Mouse (Mus musculus) MEL (cell line): ENCODE results near the gene Pitpnc1. TPM values are rescaled to one million over a fixed set of nuclear protein-coding genes. Genes with fewer than 3 reads are reported as not detected.

Source experiments
- DNase-seq: peaks from one replicate; pipeline ENCODE4 v3.0.0; 2011; ENCODE audit warnings: low read depth, low spot score
- H3K27ac ChIP-seq: 2 replicates; pipeline ENCODE4 v1.5.1; 2012; ENCODE audit warnings: low read depth, mild to moderate bottlenecking, control low read depth, low read length, moderate library complexity; ENCODE audit not compliant: control insufficient read depth
- H3K27me3 ChIP-seq, 2 experiments: fragments of 150-350 bp in 1 of 2; sonication (generic) in 1 of 2; 2 replicates each; pipeline ENCODE4 v1.6.1; 2012; ENCODE audit warnings: low read length in 2 of 2, mild to moderate bottlenecking in 2 of 2, improper control_type of control experiment in 1 of 2, moderate library complexity in 1 of 2; ENCODE audit not compliant: insufficient read depth in 2 of 2, control insufficient read depth in 1 of 2
- H3K36me3 ChIP-seq, 2 experiments: 2 replicates each; pipeline ENCODE4 v1.6.1; 2012 to 2014; ENCODE audit warnings: low read length in 2 of 2, improper control_type of control experiment in 1 of 2, inconsistent platforms in 1 of 2, mild to moderate bottlenecking in 1 of 2; ENCODE audit not compliant: insufficient read depth in 2 of 2, control insufficient read depth in 1 of 2
- H3K4me1 ChIP-seq, 2 experiments: fragments of 150-350 bp in 1 of 2; sonication (generic) in 1 of 2; 2 replicates each; pipeline ENCODE4 v1.6.1; 2012; ENCODE audit warnings: low read length in 2 of 2, improper control_type of control experiment in 1 of 2, mild to moderate bottlenecking in 1 of 2; ENCODE audit not compliant: insufficient read depth in 2 of 2, control insufficient read depth in 1 of 2
- H3K4me3 ChIP-seq, 2 experiments: fragments of 150-350 bp in 1 of 2; sonication (generic) in 1 of 2; 2 replicates each; pipeline ENCODE4 v1.5.1; 2012; ENCODE audit warnings: low read depth in 2 of 2, low read length in 2 of 2, mild to moderate bottlenecking in 2 of 2, moderate library complexity in 2 of 2, control low read depth in 1 of 2, improper control_type of control experiment in 1 of 2; ENCODE audit not compliant: control insufficient read depth in 1 of 2, insufficient read depth in 1 of 2
- H3K79me2 ChIP-seq: 2 replicates; pipeline ENCODE4 v1.6.1; 2012; ENCODE audit warnings: mild to moderate bottlenecking, low read length, moderate library complexity; ENCODE audit not compliant: control insufficient read depth, poor library complexity, insufficient read depth
- H3K9ac ChIP-seq: 2 replicates; pipeline ENCODE4 v1.6.1; 2012; ENCODE audit warnings: low read depth, mild to moderate bottlenecking, control low read depth, low read length, moderate library complexity; ENCODE audit not compliant: control insufficient read depth, poor library complexity, severe bottlenecking
- H3K9me3 ChIP-seq: fragments of 150-350 bp; sonication (generic); replicated peaks from 2 replicates; pipeline ENCODE4 v1.6.1; 2012; ENCODE audit warnings: mild to moderate bottlenecking, low read length, improper control_type of control experiment, moderate library complexity; ENCODE audit not compliant: insufficient read depth
- CHD1 ChIP-seq: IDR thresholded peaks from 2 replicates; pipeline ENCODE4 v1.6.1; 2012; ENCODE audit warnings: low read depth, mild to moderate bottlenecking, inconsistent platforms, low read length, improper control_type of control experiment
- E2F4 ChIP-seq: IDR thresholded peaks from 2 replicates; pipeline ENCODE4 v1.6.1; 2011; ENCODE audit warnings: low read depth, low read length, improper control_type of control experiment, borderline replicate concordance
- ELF1 ChIP-seq: IDR thresholded peaks from 2 replicates; pipeline ENCODE4 v1.6.1; 2014; ENCODE audit warnings: low read depth, mild to moderate bottlenecking, inconsistent platforms, low read length, improper control_type of control experiment, moderate library complexity
- ETS1 ChIP-seq: IDR thresholded peaks from 2 replicates; pipeline ENCODE4 v1.6.1; 2012; ENCODE audit warnings: low read depth, mild to moderate bottlenecking, inconsistent platforms, low read length, improper control_type of control experiment, moderate library complexity
- GABPA ChIP-seq: IDR thresholded peaks from 2 replicates; pipeline ENCODE4 v1.6.1; 2012; ENCODE audit warnings: low read depth, mild to moderate bottlenecking, inconsistent platforms, low read length, improper control_type of control experiment, moderate library complexity
- KAT2A ChIP-seq: conservative IDR thresholded peaks from 2 replicates; pipeline ENCODE4 v1.6.1; 2012; ENCODE audit warnings: low read depth, low read length, improper control_type of control experiment, inconsistent platforms
- MAFK ChIP-seq: IDR thresholded peaks from 2 replicates; pipeline ENCODE4 v1.6.1; 2011; ENCODE audit warnings: low read depth, mild to moderate bottlenecking, low read length, improper control_type of control experiment, borderline replicate concordance
- MXI1 ChIP-seq: IDR thresholded peaks from 2 replicates; pipeline ENCODE4 v1.6.1; 2011; ENCODE audit warnings: mild to moderate bottlenecking, low read depth, low read length, improper control_type of control experiment
- MYB ChIP-seq: IDR thresholded peaks from 2 replicates; pipeline ENCODE4 v1.6.1; 2011; ENCODE audit warnings: mild to moderate bottlenecking, low read depth, low read length, improper control_type of control experiment
- MYC ChIP-seq: IDR thresholded peaks from 2 replicates; pipeline ENCODE4 v1.6.1; 2011; ENCODE audit warnings: low read depth, mild to moderate bottlenecking, low read length, improper control_type of control experiment, moderate library complexity
- NRF1 ChIP-seq: IDR thresholded peaks from 2 replicates; pipeline ENCODE4 v1.6.1; 2014; ENCODE audit warnings: low read depth, mild to moderate bottlenecking, inconsistent platforms, low read length, improper control_type of control experiment, moderate library complexity; ENCODE audit not compliant: poor library complexity, insufficient read depth, severe bottlenecking
- RAD21 ChIP-seq: IDR thresholded peaks from 2 replicates; pipeline ENCODE4 v1.6.1; 2011; ENCODE audit warnings: mild to moderate bottlenecking, low read depth, low read length, improper control_type of control experiment
- SIN3A ChIP-seq: IDR thresholded peaks from 2 replicates; pipeline ENCODE4 v1.6.1; 2012; ENCODE audit warnings: low read length, improper control_type of control experiment, inconsistent platforms
- TAL1 ChIP-seq: IDR thresholded peaks from 2 replicates; pipeline ENCODE4 v1.6.1; 2012; ENCODE audit warnings: mild to moderate bottlenecking, inconsistent platforms, low read length, moderate library complexity, mixed read lengths
- TCF12 ChIP-seq: IDR thresholded peaks from 2 replicates; pipeline ENCODE4 v1.6.1; 2014; ENCODE audit warnings: low read depth, mild to moderate bottlenecking, inconsistent platforms, low read length, improper control_type of control experiment, moderate library complexity
- UBTF ChIP-seq: IDR thresholded peaks from 2 replicates; pipeline ENCODE4 v1.6.1; 2012; ENCODE audit warnings: low read depth, mild to moderate bottlenecking, inconsistent platforms, low read length, improper control_type of control experiment, moderate library complexity, borderline replicate concordance; ENCODE audit not compliant: insufficient read depth
- ZKSCAN1 ChIP-seq: IDR thresholded peaks from 2 replicates; pipeline ENCODE4 v1.6.1; 2012; ENCODE audit warnings: low read depth, mild to moderate bottlenecking, inconsistent platforms, low read length, improper control_type of control experiment, moderate library complexity
- polyA plus RNA-seq, 2 experiments: library from polyadenylated mRNA; stranded (reverse) in 1 of 2; unstranded in 1 of 2; fragments of >175 nt in 1 of 2; fragments of >200 nt in 1 of 2; gene quantifications; 2 replicates each; pipeline versions ENCODE4 v1.2.1 to v1.2.4; 2012; ENCODE audit warnings: low replicate concordance in 2 of 2, low read depth in 1 of 2; ENCODE audit not compliant: insufficient read length in 2 of 2, insufficient read depth in 1 of 2, missing spikeins in 1 of 2
- total RNA-seq: library from RNA; depleted of rRNA; stranded (reverse); fragments of 300-350 nt; gene quantifications from 2 replicates; pipeline ENCODE4 v1.2.3, GENCODE M21; 2012

Pitpnc1 gene
- total and polyA plus RNA-seq, 3 experiments, result 19.3 to 25.3 TPM; not detected in 1

DNA sequence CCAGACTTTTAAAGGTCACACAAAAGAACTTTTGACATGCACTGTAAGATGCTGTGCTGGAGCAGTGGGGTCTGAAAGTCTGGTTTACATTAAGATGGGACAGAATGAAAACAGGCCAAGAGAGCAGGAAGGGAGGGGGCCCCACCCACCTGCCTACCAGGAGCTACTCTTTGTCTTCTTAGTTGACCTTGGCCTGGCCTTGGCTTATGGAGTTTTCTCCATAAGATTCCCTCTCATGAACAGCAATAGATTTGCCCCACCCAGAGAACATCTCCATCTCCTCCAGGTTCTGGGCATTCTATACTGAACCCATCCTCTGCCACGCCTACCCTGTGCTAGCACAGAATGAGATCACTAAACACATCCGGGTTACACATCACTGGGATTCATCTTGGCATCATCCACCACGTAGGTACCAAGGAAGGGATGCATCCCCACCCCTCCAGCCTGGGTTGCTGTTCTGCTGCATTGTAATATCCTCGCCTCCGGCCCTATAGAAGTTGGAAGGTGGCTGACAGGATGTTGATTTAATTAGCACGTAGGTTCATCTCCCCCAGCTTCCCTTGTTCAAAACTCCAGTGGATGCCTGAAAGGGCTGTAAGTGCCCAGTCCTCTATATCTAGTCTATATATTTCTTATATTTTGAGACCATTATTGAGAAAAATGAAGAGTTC is 34.6 kb downstream of the Pitpnc1 start:
- peaks cover 0 to 6% of the 10 kb centered on the region in 2 experiments; a peak in 3 of 4 replicates for H3K4me1 ChIP-seq
- H3K79me2 ChIP-seq, result peaks cover 40% of the 10 kb centered on the region
- H3K9me3 ChIP-seq, result no peaks in the 10 kb centered on the region
- H3K36me3 ChIP-seq, result peaks cover 0 to 8% of the 10 kb centered on the region in 2 experiments; a peak in 2 of 4 replicates
- DNase-seq, result no peak
- H3K9ac ChIP-seq, result no peak overlapping the region
- TF ChIP-seq SIN3A, result no peak
- TF ChIP-seq ZKSCAN1, result no peak
- TF ChIP-seq GABPA, result no peak
- no peak for TF ChIP-seq ETS1
- H3K4me3 ChIP-seq, result no peak overlapping the region
- H3K27ac ChIP-seq, result no peak overlapping the region
- H3K27me3 ChIP-seq, result no peaks in the 10 kb centered on the region

DNA sequence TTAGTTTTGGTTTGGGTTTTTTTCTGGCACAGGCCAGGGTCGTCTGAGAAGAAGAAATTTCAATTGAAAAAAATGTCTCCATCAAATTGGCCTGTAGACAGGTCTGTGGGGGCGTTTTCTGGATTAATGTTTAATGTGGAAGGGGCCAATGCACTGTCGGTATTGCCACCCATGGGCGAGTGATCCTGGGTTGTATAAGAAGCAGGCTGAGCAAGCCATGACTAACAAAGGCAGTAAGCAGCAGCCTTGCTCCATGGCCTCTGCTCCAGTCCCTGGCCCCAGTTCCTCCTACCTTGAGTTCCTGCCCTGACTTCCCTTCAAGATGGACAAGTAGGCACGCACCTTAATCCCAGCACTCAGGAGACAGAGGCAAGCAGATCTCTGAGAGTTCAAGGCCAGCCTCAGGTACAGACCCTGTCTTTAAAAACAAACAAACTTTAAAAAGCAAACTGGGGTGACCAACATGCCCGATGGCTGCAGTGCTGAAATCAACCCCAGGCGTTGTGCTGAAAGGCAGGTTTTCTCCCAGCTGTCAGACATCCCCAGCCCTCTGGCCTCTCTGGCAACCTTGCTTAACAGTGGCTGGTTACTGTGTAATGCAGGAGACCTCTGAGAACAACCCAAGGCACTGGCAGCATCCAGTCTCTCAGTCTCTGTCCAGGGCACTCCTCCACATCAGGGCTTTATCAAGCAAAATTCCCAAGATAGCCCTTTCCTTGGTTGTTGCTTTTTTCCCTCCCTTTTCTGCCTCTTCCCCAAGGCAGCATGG is 39.1 kb downstream of the Pitpnc1 start:
- H3K27me3 ChIP-seq, result no peaks in the 10 kb centered on the region
- no peak for DNase-seq
- peaks cover 0 to 14% of the 10 kb centered on the region in 2 experiments; a peak in 2 of 4 replicates for H3K36me3 ChIP-seq
- H3K9me3 ChIP-seq, result no peaks in the 10 kb centered on the region
- peaks cover 0 to 12% of the 10 kb centered on the region in 2 experiments; a peak in 3 of 4 replicates for H3K4me1 ChIP-seq
- H3K4me3 ChIP-seq, result no peak overlapping the region
- no peak for TF ChIP-seq NRF1
- TF ChIP-seq, all 39 proteins: peak for 0
- no peak overlapping the region for H3K9ac ChIP-seq
- H3K79me2 ChIP-seq, result peaks cover 34% of the 10 kb centered on the region
- H3K27ac ChIP-seq, result no peak overlapping the region

DNA sequence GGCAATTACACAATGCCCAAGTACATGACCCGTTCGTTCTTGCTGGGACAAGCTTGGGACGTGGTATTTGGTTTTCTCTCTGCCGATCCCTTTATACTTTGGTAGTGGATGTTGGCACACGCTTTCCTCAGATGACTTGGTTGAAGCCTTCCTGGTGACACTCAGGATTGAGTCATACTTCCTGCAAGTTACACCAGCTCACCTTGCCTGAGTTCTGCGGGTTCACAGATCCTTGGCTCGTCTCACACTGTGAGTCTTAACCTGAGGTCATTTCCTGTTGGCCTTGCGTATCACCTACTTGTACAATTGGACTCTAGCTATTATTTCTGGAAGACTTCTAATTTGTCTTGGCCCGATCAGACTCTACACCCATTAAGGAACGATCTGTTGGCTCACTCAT is 42.5 kb downstream of the Pitpnc1 start:
- Histone ChIP-seq H3K4me3 (no peak overlapping the region), H3K9me3 (no peaks in the 10 kb centered on the region), H3K36me3 (peaks cover 0 to 14% of the 10 kb centered on the region in 2 experiments; a peak in 2 of 4 replicates), H3K79me2 (peaks cover 30% of the 10 kb centered on the region), H3K27ac (no peak overlapping the region), H3K4me1 (peaks cover 0 to 16% of the 10 kb centered on the region in 2 experiments), H3K27me3 (no peaks in the 10 kb centered on the region), H3K9ac (no peak overlapping the region)
- no peak for DNase-seq
- TF ChIP-seq RAD21 (no peak), MAFK (no peak), MYC (no peak), ELF1 (no peak), MXI1 (no peak), UBTF (no peak), E2F4 (no peak), TAL1 (no peak), KAT2A (no peak), MYB (no peak), CHD1 (no peak), ZKSCAN1 (no peak), TCF12 (no peak)
